Mouse (Mus musculus): Measurements from ENCODE around the gene Wfdc3. TPM values are rescaled to one million over a fixed set of nuclear protein-coding genes. Genes with fewer than 3 reads are reported as not detected.
A peak's percentile ranks its signal among the peaks of the same experiment; 100 is the strongest.

The Wfdc3 gene
- polyA plus RNA-seq, 1 experiment = 1.0 TPM

GRCm38 (mm10) chr2:164744987-164745386, 744 bp downstream of the Wfdc3 start:
- Histone ChIP-seq H3K27me3 (replicated peaks; ENCODE audit: control insufficient read depth, insufficient read depth, low read length) (no peaks in the 10 kb centered on the region), H3K4me3 (ENCODE audit: insufficient read depth, low read depth, low read length) (peak overlapping the region; percentile 72)

GRCm38 (mm10) chr2:164739876-164740275, 5.9 kb downstream of the Wfdc3 start:
- WGBS = 68% methylated on average over 7 of the region's 7 CpGs
- Histone ChIP-seq H3K27ac (ENCODE audit: insufficient read depth, low read depth, low read length) (no peak overlapping the region), H3K4me1 (ENCODE audit: control insufficient read depth, insufficient read depth, low read length) (peaks cover under 1% of the 10 kb centered on the region; the same call in 1 of the 2 replicates), H3K4me3 (ENCODE audit: insufficient read depth, low read depth, low read length) (no peak overlapping the region), H3K27me3 (replicated peaks; ENCODE audit: control insufficient read depth, insufficient read depth, low read length) (no peaks in the 10 kb centered on the region), H3K36me3 (ENCODE audit: control insufficient read depth, insufficient read depth, low read length) (no peaks in the 10 kb centered on the region)
- no peak for DNase-seq
- TF ChIP-seq POLR2A (IDR thresholded peaks at IDR 0.05; ENCODE audit: low read depth, low read length) = no peak
- no peak for TF ChIP-seq CTCF (conservative IDR thresholded peaks at IDR 0.05; ENCODE audit: insufficient read depth, insufficient read length, low read depth, low read length)

More at GRCm38 (mm10) chr2:164744987-164745386, 744 bp downstream of the Wfdc3 start:
- Histone ChIP-seq H3K27ac (ENCODE audit: insufficient read depth, low read depth, low read length) (no peak overlapping the region), H3K36me3 (ENCODE audit: control insufficient read depth, insufficient read depth, low read length) (no peaks in the 10 kb centered on the region), H3K4me1 (ENCODE audit: control insufficient read depth, insufficient read depth, low read length) (peaks cover 9% of the 10 kb centered on the region; the same call in 1 of the 2 replicates)
- WGBS = 43% methylated on average over 13 of the region's 13 CpGs
- DNase-seq = no peak
- TF ChIP-seq POLR2A (IDR thresholded peaks at IDR 0.05; ENCODE audit: low read depth, low read length) (no peak), CTCF (conservative IDR thresholded peaks at IDR 0.05; ENCODE audit: insufficient read depth, insufficient read length, low read depth, low read length) (no peak)

GRCm38 (mm10) chr2:164737377-164738090, 8.2 kb downstream of the Wfdc3 start:
- WGBS = 80% methylated on average over 3 of the region's 3 CpGs
- Histone ChIP-seq H3K36me3 (ENCODE audit: control insufficient read depth, insufficient read depth, low read length) (no peaks in the 10 kb centered on the region), H3K4me3 (ENCODE audit: insufficient read depth, low read depth, low read length) (no peak overlapping the region), H3K27ac (ENCODE audit: insufficient read depth, low read depth, low read length) (no peak overlapping the region), H3K27me3 (replicated peaks; ENCODE audit: control insufficient read depth, insufficient read depth, low read length) (no peaks in the 10 kb centered on the region), H3K4me1 (ENCODE audit: control insufficient read depth, insufficient read depth, low read length) (no peaks in the 10 kb centered on the region)
- no peak for TF ChIP-seq POLR2A (IDR thresholded peaks at IDR 0.05; ENCODE audit: low read depth, low read length)
- no peak for TF ChIP-seq CTCF (conservative IDR thresholded peaks at IDR 0.05; ENCODE audit: insufficient read depth, insufficient read length, low read depth, low read length)
- peak; percentile 39 for DNase-seq

GRCm38 (mm10) chr2:164735446-164735845, 10.3 kb downstream of the Wfdc3 start:
- DNase-seq = no peak
- Histone ChIP-seq H3K27ac (ENCODE audit: insufficient read depth, low read depth, low read length) (no peak overlapping the region), H3K4me3 (ENCODE audit: insufficient read depth, low read depth, low read length) (no peak overlapping the region), H3K36me3 (ENCODE audit: control insufficient read depth, insufficient read depth, low read length) (no peaks in the 10 kb centered on the region), H3K4me1 (ENCODE audit: control insufficient read depth, insufficient read depth, low read length) (no peaks in the 10 kb centered on the region), H3K27me3 (replicated peaks; ENCODE audit: control insufficient read depth, insufficient read depth, low read length) (no peaks in the 10 kb centered on the region)
- TF ChIP-seq CTCF (conservative IDR thresholded peaks at IDR 0.05; ENCODE audit: insufficient read depth, insufficient read length, low read depth, low read length) (no peak), POLR2A (IDR thresholded peaks at IDR 0.05; ENCODE audit: low read depth, low read length) (no peak)
- 83% methylated on average over 5 of the region's 5 CpGs for WGBS

- WGBS = 81% methylated on average over 5 of the region's 5 CpGs
- TF ChIP-seq POLR2A (IDR thresholded peaks at IDR 0.05; ENCODE audit: low read depth, low read length) (no peak), CTCF (conservative IDR thresholded peaks at IDR 0.05; ENCODE audit: insufficient read depth, insufficient read length, low read depth, low read length) (no peak)
These were observed 10.9 kb downstream of the Wfdc3 start for GRCm38 (mm10) chr2:164734839-164735238.

GRCm38 (mm10) chr2:164733259-164733658, 12.5 kb downstream of the Wfdc3 start:
- no peak overlapping the region for H3K27ac ChIP-seq (ENCODE audit: insufficient read depth, low read depth, low read length)
- 96% methylated on average over 2 of the region's 2 CpGs for WGBS
- no peaks in the 10 kb centered on the region for H3K4me1 ChIP-seq (ENCODE audit: control insufficient read depth, insufficient read depth, low read length)
- H3K4me3 ChIP-seq (ENCODE audit: insufficient read depth, low read depth, low read length) = no peak overlapping the region
- no peaks in the 10 kb centered on the region for H3K27me3 ChIP-seq (replicated peaks; ENCODE audit: control insufficient read depth, insufficient read depth, low read length)
- H3K36me3 ChIP-seq (ENCODE audit: control insufficient read depth, insufficient read depth, low read length) = no peaks in the 10 kb centered on the region
- no peak for DNase-seq
- no peak for TF ChIP-seq CTCF (conservative IDR thresholded peaks at IDR 0.05; ENCODE audit: insufficient read depth, insufficient read length, low read depth, low read length)
- no peak for TF ChIP-seq POLR2A (IDR thresholded peaks at IDR 0.05; ENCODE audit: low read depth, low read length)

More at GRCm38 (mm10) chr2:164734839-164735238, 10.9 kb downstream of the Wfdc3 start:
- H3K4me3 ChIP-seq (ENCODE audit: insufficient read depth, low read depth, low read length) = no peak overlapping the region
- no peaks in the 10 kb centered on the region for H3K36me3 ChIP-seq (ENCODE audit: control insufficient read depth, insufficient read depth, low read length)
- H3K4me1 ChIP-seq (ENCODE audit: control insufficient read depth, insufficient read depth, low read length) = no peaks in the 10 kb centered on the region
- DNase-seq = no peak
- no peaks in the 10 kb centered on the region for H3K27me3 ChIP-seq (replicated peaks; ENCODE audit: control insufficient read depth, insufficient read depth, low read length)
- no peak overlapping the region for H3K27ac ChIP-seq (ENCODE audit: insufficient read depth, low read depth, low read length)

GRCm38 (mm10) chr2:164731719-164732118, 14.0 kb downstream of the Wfdc3 start:
- Histone ChIP-seq H3K4me3 (ENCODE audit: insufficient read depth, low read depth, low read length) (no peak overlapping the region), H3K27ac (ENCODE audit: insufficient read depth, low read depth, low read length) (no peak overlapping the region), H3K4me1 (ENCODE audit: control insufficient read depth, insufficient read depth, low read length) (no peaks in the 10 kb centered on the region), H3K36me3 (ENCODE audit: control insufficient read depth, insufficient read depth, low read length) (no peaks in the 10 kb centered on the region), H3K27me3 (replicated peaks; ENCODE audit: control insufficient read depth, insufficient read depth, low read length) (no peaks in the 10 kb centered on the region)
- TF ChIP-seq CTCF (conservative IDR thresholded peaks at IDR 0.05; ENCODE audit: insufficient read depth, insufficient read length, low read depth, low read length) (no peak), POLR2A (IDR thresholded peaks at IDR 0.05; ENCODE audit: low read depth, low read length) (no peak)
- DNase-seq = peak; percentile 27
- WGBS = 56% methylated on average over 5 of the region's 5 CpGs
